Mouse (Mus musculus) kidney, postnatal 0 days (tissue): ENCODE data around the gene 1600002K03Rik. TPM values are rescaled to one million over a fixed set of nuclear protein-coding genes. Genes with fewer than 3 reads are reported as not detected.

ENCODE experiments used
- ATAC-seq: fragments of 200-750 bp; cut with Nextera tagmentation; replicated peaks from 2 replicates; pipeline ENCODE4 v1.8.0; 2017; ENCODE audit warnings: low read depth, moderate number of reproducible peaks, moderate TSS enrichment, moderate library complexity; ENCODE audit not compliant: low FRiP score
- DNase-seq: peaks from one replicate; pipeline ENCODE4 v3.0.0-alpha.2; 2016; ENCODE audit warnings: low spot score
- H3K27ac ChIP-seq: fragments of 300-500 bp; sonication (generic); 2 replicates; pipeline ENCODE4 v1.5.1; 2014; ENCODE audit warnings: mild to moderate bottlenecking
- H3K27me3 ChIP-seq: fragments of 300-500 bp; sonication (generic); 2 replicates; pipeline ENCODE4 v1.6.1; 2014; ENCODE audit warnings: low read length, mixed read lengths; ENCODE audit not compliant: insufficient read depth
- H3K36me3 ChIP-seq: fragments of 300-500 bp; sonication (generic); 2 replicates; pipeline ENCODE4 v1.6.1; 2014; ENCODE audit warnings: low read length, mixed read lengths; ENCODE audit not compliant: insufficient read depth
- H3K4me1 ChIP-seq: fragments of 300-500 bp; sonication (generic); replicated peaks from 2 replicates; pipeline ENCODE4 v1.6.1; 2014; ENCODE audit warnings: antibody characterized with exemption, low read length, mixed read lengths; ENCODE audit not compliant: insufficient read depth
- H3K4me2 ChIP-seq: fragments of 300-500 bp; sonication (generic); 2 replicates; pipeline ENCODE4 v1.6.1; 2014; ENCODE audit warnings: mild to moderate bottlenecking, low read length, moderate library complexity, mixed read lengths
- H3K4me3 ChIP-seq: fragments of 300-500 bp; sonication (generic); replicated peaks from 2 replicates; pipeline ENCODE4 v1.5.1; 2014; ENCODE audit warnings: low read depth, low read length
- H3K9ac ChIP-seq: fragments of 300-500 bp; sonication (generic); 2 replicates; pipeline ENCODE4 v1.6.1; 2014; ENCODE audit warnings: low read depth, low read length
- H3K9me3 ChIP-seq: fragments of 300-500 bp; sonication (generic); replicated peaks from 2 replicates; pipeline ENCODE4 v1.6.1; 2016; ENCODE audit warnings: low read length, inconsistent platforms, mixed read lengths
- CTCF ChIP-seq: IDR thresholded peaks from 2 replicates; pipeline ENCODE4 v1.5.1; 2016; ENCODE audit warnings: antibody characterized with exemption, low read depth, mild to moderate bottlenecking, moderate library complexity
- WGBS: fragments of 180-500 bp; shearing (Covaris S2); extraction: QIAGEN DNeasy Blood & Tissue Kit; methylation state at CpG from one replicate; pipeline ENCODE4 v1.1.7; 2014; 5-methylcytosine and 5-hydroxymethylcytosine counted together
- polyA plus RNA-seq: library from polyadenylated mRNA; unstranded; fragments of >200 nt; fragmentation: Nextera tagmentation; extraction: Ambion mirVana; gene quantifications from 2 replicates; pipeline ENCODE4 v1.2.1, GENCODE M21; 2015

The 1600002K03Rik gene
- polyA plus RNA-seq, 1 experiment from 2014 or later: 11.0 TPM

GRCm38 (mm10) chr10:80151211-80152034 lies 21.3 kb upstream of the 1600002K03Rik start:
- Histone ChIP-seq H3K27me3 (no peaks in the 10 kb centered on the region), H3K27ac (peak overlapping the region; percentile 100), H3K9ac (peak overlapping the region; percentile 98), H3K9me3 (no peaks in the 10 kb centered on the region), H3K36me3 (peaks cover 43% of the 10 kb centered on the region), H3K4me1 (peaks cover 56% of the 10 kb centered on the region), H3K4me2 (peak overlapping the region; percentile 69), H3K4me3 (peak overlapping the region; percentile 99)
- TF ChIP-seq CTCF: no peak
- WGBS: 0% methylated on average over 26 of the region's 26 CpGs
- DNase-seq (peak; percentile 83), ATAC-seq (no peak)

- Histone ChIP-seq H3K27me3 (no peaks in the 10 kb centered on the region), H3K27ac (peak overlapping the region; percentile 100), H3K4me3 (peak overlapping the region; percentile 99), H3K36me3 (peaks cover 46% of the 10 kb centered on the region), H3K9me3 (no peaks in the 10 kb centered on the region), H3K4me1 (peaks cover 57% of the 10 kb centered on the region), H3K4me2 (peak overlapping the region; percentile 69), H3K9ac (peak overlapping the region; percentile 98)
- TF ChIP-seq CTCF: no peak
- WGBS: 2% methylated on average over 15 of the region's 15 CpGs
- ATAC-seq: peak; percentile 5; the same call in 1 of the 2 replicates
- peak; percentile 91 for DNase-seq
These were observed 20.5 kb upstream of the 1600002K03Rik start for GRCm38 (mm10) chr10:80152071-80152872.

DNA sequence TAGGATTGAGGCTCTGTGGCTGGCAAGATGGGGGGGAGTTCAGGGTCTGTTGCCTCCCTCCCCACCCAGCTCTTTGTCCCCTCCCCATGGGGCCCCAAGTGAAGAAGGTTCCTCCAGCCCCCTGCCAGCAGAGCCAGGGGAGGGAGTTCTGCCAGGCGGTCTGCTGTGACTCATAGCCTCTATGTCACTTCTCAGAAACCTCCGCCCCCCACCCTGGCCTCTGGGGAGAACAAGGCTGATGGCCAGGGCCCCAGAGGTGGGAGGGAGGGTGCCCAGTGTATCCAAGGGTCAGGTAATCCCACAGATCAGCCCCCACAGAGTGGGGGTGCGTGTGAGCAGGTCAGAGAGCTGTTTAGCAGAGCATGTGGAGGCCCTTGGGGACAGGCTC lies 19.9 kb upstream of the 1600002K03Rik start:
- peaks cover 56% of the 10 kb centered on the region for H3K4me1 ChIP-seq
- H3K27ac ChIP-seq: peak overlapping the region; percentile 100
- no peaks in the 10 kb centered on the region for H3K9me3 ChIP-seq
- H3K36me3 ChIP-seq: peaks cover 46% of the 10 kb centered on the region
- peak overlapping the region; percentile 69 for H3K4me2 ChIP-seq
- peak overlapping the region; percentile 99 for H3K4me3 ChIP-seq
- H3K27me3 ChIP-seq: no peaks in the 10 kb centered on the region
- DNase-seq: peak; percentile 67
- 11% methylated on average over 3 of the region's 3 CpGs for WGBS
- 0 out of 2 replicates have a peak, but pooled peaks have one; percentile 0 for ATAC-seq
- H3K9ac ChIP-seq: peak overlapping the region; percentile 98
- no peak for TF ChIP-seq CTCF

DNA sequence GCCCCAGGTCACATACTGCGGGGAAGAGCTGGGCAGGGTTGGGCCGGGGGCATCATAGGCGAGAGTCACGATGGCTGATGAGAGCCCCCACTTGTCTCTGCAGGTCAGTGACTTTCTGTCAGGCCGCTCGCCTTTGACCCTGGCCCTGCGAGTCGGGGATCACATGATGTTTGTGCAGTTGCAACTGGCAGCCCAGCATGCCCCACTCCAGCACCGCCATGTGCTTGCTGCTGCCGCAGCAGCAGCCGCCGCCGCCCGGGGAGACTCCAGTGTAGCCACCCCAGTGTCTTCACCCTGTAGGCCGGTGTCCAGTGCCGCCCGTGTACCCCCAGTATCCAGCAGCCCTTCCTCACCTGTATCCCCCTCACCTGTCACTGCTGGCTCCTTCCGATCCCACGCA lies 19.0 kb upstream of the 1600002K03Rik start:
- DNase-seq: no peak
- H3K9ac ChIP-seq: peak overlapping the region; percentile 98; the same call in 1 of the 2 replicates
- peak overlapping the region; percentile 69 for H3K4me2 ChIP-seq
- H3K9me3 ChIP-seq: no peaks in the 10 kb centered on the region
- WGBS: 74% methylated on average over 19 of the region's 19 CpGs
- peak overlapping the region; percentile 100 for H3K27ac ChIP-seq
- H3K4me1 ChIP-seq: peaks cover 65% of the 10 kb centered on the region
- no peak for ATAC-seq
- H3K27me3 ChIP-seq: no peaks in the 10 kb centered on the region
- H3K4me3 ChIP-seq: 0 out of 2 replicates have a peak overlapping the region, but pooled peaks have one; percentile 99
- peaks cover 46% of the 10 kb centered on the region for H3K36me3 ChIP-seq
- no peak for TF ChIP-seq CTCF

DNA sequence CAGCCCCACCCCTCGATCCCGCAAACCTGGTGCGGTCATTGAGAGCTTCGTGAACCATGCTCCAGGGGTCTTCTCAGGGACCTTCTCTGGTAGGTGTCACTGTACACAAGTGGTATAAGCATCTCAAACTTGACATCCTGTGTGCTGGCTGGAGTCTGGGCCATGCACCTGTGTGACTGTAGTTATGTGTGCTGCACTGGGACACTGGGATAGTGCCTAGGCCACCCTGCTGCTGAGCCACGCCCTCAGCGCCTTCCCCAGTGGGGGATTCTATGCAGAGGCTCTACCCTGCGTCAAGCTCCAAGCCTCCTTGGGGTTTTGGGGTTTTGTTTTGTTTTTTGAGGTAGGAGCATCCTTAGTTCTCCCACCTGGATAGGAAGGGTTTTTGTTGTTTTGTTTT lies 18.4 kb upstream of the 1600002K03Rik start:
- no peak overlapping the region for H3K4me2 ChIP-seq
- DNase-seq (no peak), ATAC-seq (no peak)
- peak overlapping the region; percentile 100 for H3K27ac ChIP-seq
- no peaks in the 10 kb centered on the region for H3K9me3 ChIP-seq
- 0 out of 2 replicates have a peak overlapping the region, but pooled peaks have one; percentile 98 for H3K9ac ChIP-seq
- WGBS: 80% methylated on average over 7 of the region's 7 CpGs
- H3K4me1 ChIP-seq: peaks cover 72% of the 10 kb centered on the region
- TF ChIP-seq CTCF: no peak
- H3K36me3 ChIP-seq: peaks cover 46% of the 10 kb centered on the region
- no peak overlapping the region for H3K4me3 ChIP-seq
- H3K27me3 ChIP-seq: no peaks in the 10 kb centered on the region

- H3K4me1 ChIP-seq: peaks cover 75% of the 10 kb centered on the region
- no peak overlapping the region for H3K27ac ChIP-seq
- no peak for TF ChIP-seq CTCF
- H3K9me3 ChIP-seq: no peaks in the 10 kb centered on the region
- H3K9ac ChIP-seq: no peak overlapping the region
- no peak for ATAC-seq
- DNase-seq: no peak
- no peak overlapping the region for H3K4me3 ChIP-seq
- no peak overlapping the region for H3K4me2 ChIP-seq
- H3K27me3 ChIP-seq: no peaks in the 10 kb centered on the region
- 26% methylated on average over 1 of the region's 1 CpGs for WGBS
- H3K36me3 ChIP-seq: peaks cover 42% of the 10 kb centered on the region
These were observed 17.5 kb upstream of the 1600002K03Rik start for GRCm38 (mm10) chr10:80155277-80155676.
